Mouse (Mus musculus) embryonic facial prominence, embryonic 10.5 days (tissue): Measurements from ENCODE around the gene Catsperz. TPM values are rescaled to one million over a fixed set of nuclear protein-coding genes. Genes with fewer than 3 reads are reported as not detected.
"Not testable (repeated sequence)": the region's sequence is repeated elsewhere in the genome, so short reads cannot be mapped to it uniquely, and the experiment has no call there.

Source experiments
- DNase-seq: peaks from one replicate; pipeline ENCODE4 v3.0.0-alpha.2; 2017; ENCODE audit warnings: low spot score
- H3K27ac ChIP-seq: fragments of 300-500 bp; sonication (generic); replicated peaks from 2 replicates; pipeline ENCODE4 v1.5.1; 2016; ENCODE audit warnings: mild to moderate bottlenecking
- H3K27me3 ChIP-seq: fragments of 300-500 bp; sonication (generic); replicated peaks from 2 replicates; pipeline ENCODE4 v1.6.1; 2016; ENCODE audit warnings: low read depth, mild to moderate bottlenecking; ENCODE audit not compliant: poor library complexity, severe bottlenecking
- H3K36me3 ChIP-seq: fragments of 300-500 bp; sonication (generic); replicated peaks from 2 replicates; pipeline ENCODE4 v1.6.1; 2016; ENCODE audit warnings: mild to moderate bottlenecking, moderate library complexity
- H3K4me1 ChIP-seq: fragments of 300-500 bp; sonication (generic); 2 replicates; pipeline ENCODE4 v1.6.1; 2016
- H3K4me3 ChIP-seq: fragments of 300-500 bp; sonication (generic); 2 replicates; pipeline ENCODE4 v1.5.1; 2016; ENCODE audit warnings: mild to moderate bottlenecking, moderate library complexity
- H3K9me3 ChIP-seq: fragments of 300-500 bp; sonication (generic); 2 replicates; pipeline ENCODE4 v1.6.1; 2016; ENCODE audit warnings: mild to moderate bottlenecking
- WGBS: fragments of 180-500 bp; shearing (Covaris S2); methylation state at CpG from one replicate; pipeline ENCODE4 v1.1.7; 2016; 5-methylcytosine and 5-hydroxymethylcytosine counted together
- polyA plus RNA-seq: library from polyadenylated mRNA; unstranded; fragments of >200 nt; fragmentation: Nextera tagmentation; extraction: Ambion mirVana; gene quantifications from 2 replicates; pipeline ENCODE4 v1.2.1, GENCODE M21; 2016

The Catsperz gene
- polyA plus RNA-seq, 1 experiment from 2014 or later, result 0.74 TPM

DNA sequence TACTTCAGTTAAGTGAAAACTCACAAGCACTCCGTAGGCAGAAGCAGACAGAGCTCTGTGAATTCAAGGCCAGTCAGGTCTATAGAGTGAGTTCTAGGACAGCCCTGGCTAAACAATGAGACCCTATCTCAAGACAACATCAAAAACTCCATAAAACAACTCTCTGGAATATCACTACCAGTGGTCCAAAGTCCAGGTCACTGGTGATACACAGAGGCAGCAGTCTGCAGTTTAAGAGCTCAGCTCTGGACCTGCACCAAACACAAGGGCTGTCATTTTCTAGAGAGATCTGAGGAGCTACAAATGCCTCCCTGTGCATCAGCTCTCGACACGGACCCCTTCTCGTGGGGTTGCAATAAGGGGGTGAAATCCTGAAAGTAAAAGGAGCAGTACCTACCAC is 6.9 kb downstream of the Catsperz start:
- Histone ChIP-seq H3K36me3 (peaks cover 20% of the 10 kb centered on the region), H3K4me1 (peaks cover 32% of the 10 kb centered on the region), H3K27ac (no peak overlapping the region), H3K27me3 (peaks cover 12% of the 10 kb centered on the region), H3K4me3 (no peak overlapping the region), H3K9me3 (no peaks in the 10 kb centered on the region)
- WGBS, result 83% methylated on average over 4 of the region's 4 CpGs
- no peak for DNase-seq

DNA sequence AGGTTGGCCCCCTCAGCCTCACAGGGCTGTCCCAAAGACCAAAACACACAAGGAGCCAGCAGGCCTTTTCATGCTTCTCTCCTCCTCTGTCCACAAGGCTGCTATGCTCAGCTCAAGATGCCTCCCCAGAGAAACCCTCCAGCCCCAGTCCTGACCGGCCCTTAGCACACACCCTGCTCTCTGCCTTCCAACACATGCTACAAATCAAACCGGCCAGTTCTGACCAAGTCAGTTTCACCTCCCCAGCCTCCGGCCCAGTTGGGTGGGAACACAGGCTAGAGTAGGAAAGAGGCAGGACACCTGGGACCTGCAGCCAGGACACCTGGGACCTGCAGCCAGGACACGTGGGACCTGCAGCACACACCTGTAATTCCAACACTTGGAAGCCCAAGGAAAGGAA is 8.7 kb downstream of the Catsperz start:
- no peak overlapping the region for H3K27ac ChIP-seq
- WGBS, result 82% methylated on average over 4 of the region's 4 CpGs
- peaks cover 39% of the 10 kb centered on the region for H3K36me3 ChIP-seq
- H3K27me3 ChIP-seq, result no peaks in the 10 kb centered on the region
- peaks cover 24% of the 10 kb centered on the region for H3K4me1 ChIP-seq
- H3K9me3 ChIP-seq, result no peaks in the 10 kb centered on the region
- no peak overlapping the region for H3K4me3 ChIP-seq
- DNase-seq, result no peak

DNA sequence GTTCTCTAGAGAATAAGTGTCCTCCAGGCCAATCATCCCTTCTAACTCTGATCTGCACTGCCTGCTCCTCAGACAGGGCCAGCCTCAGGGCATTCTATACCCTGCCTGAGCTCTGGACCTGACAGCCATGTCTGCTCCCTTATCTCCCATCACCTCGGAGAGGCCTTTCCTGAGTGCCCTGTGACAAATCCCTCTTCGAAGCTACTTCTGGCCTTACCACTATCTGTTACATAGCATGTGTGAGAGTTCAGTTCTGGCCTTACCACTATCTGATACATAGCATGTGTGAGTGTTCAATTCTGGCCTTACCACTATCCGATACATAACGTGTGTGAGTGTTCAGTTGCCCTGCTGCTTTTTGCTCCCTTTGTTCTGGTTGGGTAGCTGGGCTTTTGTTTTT is 9.9 kb downstream of the Catsperz start:
- no peak for DNase-seq
- H3K9me3 ChIP-seq, result no peaks in the 10 kb centered on the region
- H3K4me3 ChIP-seq, result no peak overlapping the region
- H3K4me1 ChIP-seq, result peaks cover 19% of the 10 kb centered on the region
- no peak overlapping the region for H3K27ac ChIP-seq
- peaks cover 45% of the 10 kb centered on the region for H3K36me3 ChIP-seq
- WGBS, result 87% methylated on average over 4 of the region's 4 CpGs
- H3K27me3 ChIP-seq, result no peaks in the 10 kb centered on the region

DNA sequence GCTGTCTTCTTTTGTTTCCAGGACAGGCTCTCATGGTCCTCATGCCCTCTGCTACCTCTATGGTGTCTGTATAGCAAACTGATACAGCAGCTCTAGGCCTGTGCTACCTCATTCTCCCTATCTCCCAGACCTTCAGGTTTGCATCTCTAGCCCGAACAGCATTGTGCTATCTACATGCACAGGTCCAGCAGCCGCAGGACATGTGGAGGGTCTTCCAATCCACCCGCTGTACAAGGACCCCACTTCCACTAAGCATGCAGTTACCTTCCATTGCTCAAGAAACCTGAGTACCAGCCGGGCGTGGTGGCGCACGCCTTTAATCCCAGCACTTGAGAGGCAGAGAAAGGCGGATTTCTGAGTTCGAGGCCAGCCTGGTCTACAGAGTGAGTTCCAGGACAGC is 10.6 kb downstream of the Catsperz start:
- H3K9me3 ChIP-seq, result no peaks in the 10 kb centered on the region
- 93% methylated on average over 9 of the region's 9 CpGs for WGBS
- H3K4me1 ChIP-seq, result peaks cover 12% of the 10 kb centered on the region
- H3K4me3 ChIP-seq, result no peak overlapping the region
- no peak for DNase-seq
- no peak overlapping the region for H3K27ac ChIP-seq
- no peaks in the 10 kb centered on the region for H3K27me3 ChIP-seq
- H3K36me3 ChIP-seq, result peaks cover 40% of the 10 kb centered on the region

DNA sequence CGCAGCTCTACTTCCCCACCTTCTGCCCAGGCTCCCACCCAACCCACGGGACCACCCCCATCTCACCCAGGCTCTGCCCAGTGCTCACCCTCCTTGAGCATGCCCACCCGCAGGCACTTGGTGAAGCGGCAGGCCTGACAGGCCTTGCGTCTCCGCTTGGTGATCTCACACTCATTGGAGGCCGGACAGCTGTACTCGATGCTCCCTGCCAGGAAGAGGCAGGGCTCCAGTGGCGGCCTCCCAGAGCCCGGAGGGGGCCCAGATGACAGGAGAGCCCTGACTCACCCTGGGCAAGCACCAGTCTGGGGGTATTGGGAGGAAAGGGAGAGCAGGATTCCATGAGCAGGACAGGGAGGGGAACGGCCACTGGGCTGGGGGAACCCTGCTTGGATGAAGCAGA is 11.2 kb downstream of the Catsperz start:
- DNase-seq, result no peak
- WGBS, result 87% methylated on average over 11 of the region's 11 CpGs
- no peak overlapping the region for H3K27ac ChIP-seq
- no peaks in the 10 kb centered on the region for H3K27me3 ChIP-seq
- H3K4me3 ChIP-seq, result no peak overlapping the region
- no peaks in the 10 kb centered on the region for H3K9me3 ChIP-seq
- peaks cover 40% of the 10 kb centered on the region for H3K36me3 ChIP-seq
- H3K4me1 ChIP-seq, result peaks cover 16% of the 10 kb centered on the region

DNA sequence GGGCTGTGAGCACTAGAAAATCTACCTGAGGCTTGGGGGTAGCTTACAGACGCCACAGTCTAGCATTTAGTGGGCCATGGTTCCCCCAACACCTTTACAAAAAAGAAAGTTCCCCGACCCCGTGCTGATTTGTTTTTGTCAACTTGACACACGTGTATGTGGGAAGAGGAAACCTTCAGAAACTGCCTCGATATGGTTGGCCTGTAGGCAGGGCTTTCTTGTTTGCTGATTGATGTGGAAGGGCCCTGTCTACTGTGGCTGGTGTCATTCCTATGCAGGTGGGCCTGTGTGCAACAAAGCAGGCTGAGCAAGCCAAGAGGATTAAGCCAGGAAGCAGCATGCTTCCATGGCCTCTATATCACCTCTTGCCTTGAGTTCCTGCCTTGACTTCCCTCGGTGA is 12.1 kb downstream of the Catsperz start:
- H3K36me3 ChIP-seq, result peaks cover 35% of the 10 kb centered on the region
- peaks cover 25% of the 10 kb centered on the region for H3K4me1 ChIP-seq
- H3K4me3 ChIP-seq, result no peak overlapping the region; the same call in 1 of the 2 replicates
- WGBS, result 92% methylated on average over 6 of the region's 6 CpGs
- H3K27ac ChIP-seq, result no peak overlapping the region
- no peaks in the 10 kb centered on the region for H3K27me3 ChIP-seq
- no peak for DNase-seq
- H3K9me3 ChIP-seq, result no peaks in the 10 kb centered on the region

DNA sequence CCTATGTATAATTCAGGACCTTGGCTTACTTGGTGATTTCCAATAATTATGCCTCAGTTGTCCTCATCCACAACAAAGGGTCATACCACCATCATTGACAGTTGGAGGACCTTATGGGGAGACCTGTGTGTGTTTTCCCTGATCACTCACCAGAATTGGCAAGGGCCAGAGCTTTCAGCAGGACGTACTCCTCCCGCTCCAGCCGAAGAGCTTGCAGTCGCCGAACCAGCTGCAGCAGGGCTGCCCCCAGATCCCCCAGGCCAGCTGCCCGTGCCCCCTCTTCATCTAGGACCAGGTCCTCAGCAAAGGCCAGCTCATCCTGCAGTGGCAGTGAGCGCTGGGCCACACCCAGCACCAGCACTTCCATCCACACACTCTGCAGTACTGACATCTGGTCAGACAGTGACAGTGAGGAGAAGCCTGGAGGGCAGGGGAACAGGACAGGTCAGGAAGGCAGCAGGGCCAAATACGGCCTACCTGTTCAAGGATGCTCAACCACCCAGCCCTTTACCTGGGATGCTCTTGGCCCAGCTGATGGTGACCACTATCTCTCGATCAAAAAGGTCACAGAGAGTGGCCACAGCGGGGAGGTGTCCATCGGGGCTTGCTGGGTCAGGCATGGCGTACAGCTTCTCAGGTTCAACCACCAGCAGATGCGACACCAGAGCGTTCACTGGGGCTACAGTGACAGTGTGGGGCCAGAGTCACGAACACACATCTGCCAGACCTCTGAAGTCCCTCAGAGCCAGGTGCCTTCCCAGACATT is 12.8 kb downstream of the Catsperz start:
- H3K4me3 ChIP-seq, result peak overlapping the region; percentile 73; the same call in 1 of the 2 replicates
- DNase-seq, result no peak
- H3K27me3 ChIP-seq, result no peaks in the 10 kb centered on the region

DNA sequence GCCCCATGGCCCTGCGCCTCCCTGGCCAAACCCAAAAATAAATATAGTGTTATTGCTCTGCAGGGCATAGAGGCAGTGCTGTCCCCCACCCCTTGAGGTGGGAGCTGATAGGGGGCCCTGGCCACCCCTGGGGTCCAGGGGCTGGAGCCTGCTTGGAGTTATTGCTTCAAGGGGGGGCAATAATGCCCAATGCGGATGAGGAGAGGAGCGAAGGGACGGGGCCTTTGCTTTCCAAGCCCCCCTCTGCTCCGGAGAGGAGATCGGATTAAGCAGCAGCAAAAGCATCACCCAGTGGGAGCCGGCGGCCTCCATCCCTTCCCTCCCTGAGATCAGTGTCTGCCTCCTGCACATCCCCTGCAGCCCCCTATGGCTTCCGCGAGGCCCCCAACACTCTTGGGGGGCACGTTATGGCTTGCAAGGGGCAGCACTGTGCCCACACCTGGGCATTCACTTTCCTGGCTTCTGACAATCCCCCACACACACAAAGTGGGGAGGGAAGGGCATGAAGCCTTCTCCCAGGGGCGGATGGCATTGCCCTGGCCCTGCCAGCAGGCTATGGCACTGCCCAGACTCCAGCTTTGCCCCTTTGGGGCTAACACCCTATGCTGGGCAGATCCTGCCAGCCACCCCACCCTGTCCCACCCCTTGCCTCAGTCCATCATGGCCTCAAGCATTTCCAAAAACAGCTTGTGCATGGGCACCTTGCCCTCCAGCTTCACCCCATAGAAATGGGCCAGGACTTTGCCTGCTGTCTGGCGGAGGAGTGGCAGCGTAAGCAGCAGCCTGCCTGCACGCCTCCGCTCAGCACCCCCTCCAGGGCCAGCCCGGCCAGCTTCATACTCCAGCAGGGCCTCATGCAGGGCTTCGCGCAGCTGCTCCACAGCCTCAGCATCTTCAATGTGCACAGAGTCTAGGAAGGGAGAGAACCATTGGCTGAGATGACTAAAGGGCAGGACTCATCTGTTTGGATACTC is 13.8 kb downstream of the Catsperz start:
- Histone ChIP-seq H3K27ac (peak overlapping the region; percentile 19; the same call in 1 of the 2 replicates), H3K27me3 (no peaks in the 10 kb centered on the region), H3K4me1 (peaks cover 36% of the 10 kb centered on the region), H3K4me3 (peak overlapping the region; percentile 73), H3K9me3 (no peaks in the 10 kb centered on the region), H3K36me3 (peaks cover 46% of the 10 kb centered on the region)
- WGBS, result 84% methylated on average over 19 of the region's 19 CpGs
- no peak for DNase-seq

More for the DNA sequence above, 12.8 kb downstream of the Catsperz start:
- Histone ChIP-seq H3K36me3 (peaks cover 36% of the 10 kb centered on the region), H3K9me3 (no peaks in the 10 kb centered on the region), H3K4me1 (peaks cover 32% of the 10 kb centered on the region), H3K27ac (no peak overlapping the region)
- WGBS, result 93% methylated on average over 15 of the region's 15 CpGs

DNA sequence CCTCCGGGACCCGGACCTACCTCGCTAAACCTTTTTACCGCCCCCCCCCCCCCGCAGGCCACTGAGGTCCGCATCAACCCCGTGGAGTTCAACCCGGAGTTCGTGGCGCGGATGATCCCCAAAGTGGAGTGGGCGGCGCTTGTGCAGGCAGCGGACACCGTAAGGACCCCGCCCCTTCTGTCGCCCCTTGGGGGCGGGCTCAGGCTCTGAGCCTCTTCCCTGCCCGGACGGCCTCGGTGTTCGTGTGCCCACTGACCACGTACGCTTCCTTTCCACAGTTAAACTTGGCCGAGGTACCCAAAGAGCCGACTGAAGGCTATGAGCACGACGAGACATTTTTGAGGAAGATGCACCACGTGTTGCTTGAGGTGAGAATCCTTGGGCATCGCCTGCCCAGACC is 14.9 kb downstream of the Catsperz start:
- H3K4me3 ChIP-seq, result peak overlapping the region; percentile 73
- DNase-seq, result peak; percentile 71
- not testable (repeated sequence) for H3K9me3 ChIP-seq, H3K27me3 ChIP-seq
- peaks cover 57% of the 10 kb centered on the region for H3K36me3 ChIP-seq
- under 1% methylated on average over 30 of the region's 30 CpGs for WGBS
- H3K27ac ChIP-seq, result peak overlapping the region; percentile 94
- peaks cover 36% of the 10 kb centered on the region for H3K4me1 ChIP-seq

DNA sequence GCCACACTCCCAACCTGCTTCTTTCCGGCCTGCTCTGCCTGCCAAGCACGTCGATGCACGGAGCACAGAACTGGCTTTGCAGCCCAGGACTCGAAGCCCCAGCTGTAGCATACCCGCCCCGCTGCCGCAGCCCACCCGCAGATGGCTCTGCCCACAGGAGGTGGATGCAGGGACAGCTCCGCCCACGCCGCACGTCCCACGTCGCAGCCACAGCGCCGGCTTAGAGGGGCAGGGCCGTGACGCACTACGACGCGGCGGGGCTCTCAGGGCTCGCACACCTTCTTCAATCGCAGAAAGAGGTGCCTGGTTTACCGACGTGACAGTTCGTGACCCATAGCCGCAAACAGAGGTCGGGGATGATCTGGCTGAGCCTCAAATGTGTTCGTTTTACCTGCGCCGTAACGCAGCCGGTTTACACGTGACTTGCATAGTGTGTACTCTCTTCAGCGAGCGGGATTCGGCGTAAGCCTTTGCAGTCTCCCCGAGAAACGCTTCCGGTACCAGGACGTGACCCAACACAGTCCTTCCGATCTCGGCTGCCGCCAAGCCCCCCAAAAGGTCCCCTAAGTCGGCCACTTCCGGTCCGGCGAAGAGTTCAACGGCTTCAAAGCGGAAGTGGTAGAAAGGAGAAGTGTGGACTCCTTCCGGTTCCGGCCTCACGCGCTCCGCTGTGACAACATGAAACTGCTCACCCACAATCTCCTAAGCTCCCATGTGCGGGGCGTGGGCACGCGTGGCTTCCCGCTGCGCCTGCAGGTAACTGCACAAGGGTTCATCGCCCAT is 15.5 kb downstream of the Catsperz start, which contains the start of the genes Trmt112 and Prdx5:
TSS of gene Trmt112 (plus strand) at position 192 of the 783 bp plus-strand sequence.
TSS of gene Prdx5 (minus strand) at position 600 of the 783 bp plus-strand sequence.
- Histone ChIP-seq H3K4me1 (peaks cover 36% of the 10 kb centered on the region), H3K4me3 (peak within 1 kb of the TSS; percentile 73), H3K27me3 (no peaks in the 10 kb centered on the region), H3K9me3 (no peaks in the 10 kb centered on the region), H3K27ac (peak within 1 kb of the TSS; percentile 94), H3K36me3 (peaks cover 63% of the 10 kb centered on the region)
- WGBS, result under 1% methylated on average over 65 of the region's 65 CpGs
- peak; percentile 92 for DNase-seq

DNA sequence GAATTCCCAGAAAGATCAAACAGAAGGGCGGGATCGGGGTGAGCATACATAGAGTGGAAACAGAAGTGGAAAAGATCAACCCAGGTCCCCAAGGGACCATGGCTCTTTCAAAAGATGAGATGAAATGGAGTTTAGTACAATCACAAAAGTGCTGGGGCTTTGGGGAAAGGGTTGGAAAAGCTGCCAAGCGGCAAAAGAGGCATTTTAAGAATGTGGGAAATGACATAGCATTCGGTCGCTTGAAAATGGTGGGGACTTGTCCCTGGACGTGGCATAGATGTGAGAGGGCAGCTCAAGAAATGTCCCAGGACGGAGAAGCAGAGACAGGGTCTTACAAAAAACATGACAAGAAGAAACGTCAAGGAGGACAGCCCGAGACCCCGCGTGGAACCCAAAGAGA is 16.2 kb downstream of the Catsperz start:
- Histone ChIP-seq H3K36me3 (peaks cover 67% of the 10 kb centered on the region), H3K27me3 (no peaks in the 10 kb centered on the region), H3K4me1 (peaks cover 36% of the 10 kb centered on the region), H3K27ac (peak overlapping the region; percentile 94), H3K9me3 (no peaks in the 10 kb centered on the region), H3K4me3 (peak overlapping the region; percentile 73)
- DNase-seq, result no peak
- 11% methylated on average over 11 of the region's 11 CpGs for WGBS
